Mouse (Mus musculus) CD4-positive helper T cell, adult 2 months (primary cell): ENCODE measurements at regions not wholly inside any gene's neighbourhood (a gene's known extent, or its start where the extent isn't known, plus 50 kb on each side); places are given as distances from the start of the nearest gene placed in this dataset.

Experiments used
- DNase-seq: peaks from one replicate; pipeline ENCODE4 v3.0.0-alpha.2; 2012; ENCODE audit warnings: low read depth, missing footprints, low spot score

DNA sequence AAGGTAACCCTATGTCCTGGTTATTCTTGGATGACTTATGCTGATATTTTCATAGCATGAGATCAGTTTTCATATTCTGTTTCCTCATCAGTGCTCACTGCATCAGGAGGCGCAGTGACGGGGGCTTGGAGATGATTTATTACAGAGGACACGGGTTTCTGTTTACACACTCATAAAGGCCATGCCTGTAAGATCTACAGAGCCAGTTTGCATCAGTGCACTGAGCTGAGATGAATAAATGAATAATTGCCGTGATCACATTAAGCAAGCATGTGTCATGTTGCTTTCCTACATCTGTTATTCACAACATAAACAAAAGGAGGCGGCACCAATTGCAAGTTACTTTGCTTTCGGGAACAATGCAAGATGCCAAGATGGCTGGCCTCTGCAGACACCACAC, 271.6 kb downstream of the Rnf144a start:
- no peak for DNase-seq

GRCm38 (mm10) chr12:26130811-26131210, 284.2 kb downstream of the Rnf144a start:
- no peak for DNase-seq

- DNase-seq, result no peak
Measured at GRCm38 (mm10) chr12:26130011-26130410, 285.0 kb downstream of the Rnf144a start.

DNA sequence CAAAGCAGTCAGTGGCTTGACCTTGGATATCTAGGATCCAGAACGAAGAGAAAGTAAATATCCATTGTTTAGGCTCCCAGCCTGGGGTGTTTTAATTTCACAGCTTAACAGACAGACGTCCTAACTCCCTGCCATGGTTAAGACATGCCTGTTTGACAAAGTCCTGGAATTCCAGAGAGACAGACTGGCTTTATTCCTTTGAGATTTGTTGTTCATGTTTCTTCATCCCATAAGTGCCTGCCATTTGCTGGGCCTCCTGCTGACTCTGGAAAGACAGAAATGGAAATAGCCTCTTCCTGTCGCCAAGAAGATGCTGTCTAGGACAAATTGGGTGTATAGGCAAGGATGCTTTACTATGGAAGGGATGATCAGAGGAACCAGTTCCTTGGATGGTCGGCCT, 285.5 kb downstream of the Rnf144a start:
- no peak for DNase-seq

- DNase-seq, result no peak
Measured at GRCm38 (mm10) chr12:26128851-26129250, 286.2 kb downstream of the Rnf144a start.

GRCm38 (mm10) chr12:26126260-26126659, 288.8 kb downstream of the Rnf144a start:
- no peak for DNase-seq

DNA sequence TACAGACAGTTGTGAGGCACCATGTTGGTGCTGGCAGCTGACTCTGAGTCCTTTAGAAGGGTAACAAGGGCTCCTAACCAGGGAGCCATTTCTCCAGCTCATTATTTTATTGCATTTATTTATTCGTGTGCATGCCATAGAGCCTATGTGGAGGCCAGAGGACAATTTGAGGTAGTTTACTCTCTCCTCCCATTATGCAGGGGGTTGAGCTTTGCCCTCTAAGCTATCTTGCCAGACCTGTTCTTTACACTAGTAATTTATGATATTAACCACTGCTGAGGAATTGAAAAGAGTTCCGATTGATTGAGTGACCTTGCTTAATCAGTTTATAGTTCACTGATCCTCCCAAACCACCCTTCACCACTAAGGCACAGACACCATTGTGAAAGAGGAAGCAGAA, 290.8 kb downstream of the Rnf144a start:
- DNase-seq, result no peak

DNA sequence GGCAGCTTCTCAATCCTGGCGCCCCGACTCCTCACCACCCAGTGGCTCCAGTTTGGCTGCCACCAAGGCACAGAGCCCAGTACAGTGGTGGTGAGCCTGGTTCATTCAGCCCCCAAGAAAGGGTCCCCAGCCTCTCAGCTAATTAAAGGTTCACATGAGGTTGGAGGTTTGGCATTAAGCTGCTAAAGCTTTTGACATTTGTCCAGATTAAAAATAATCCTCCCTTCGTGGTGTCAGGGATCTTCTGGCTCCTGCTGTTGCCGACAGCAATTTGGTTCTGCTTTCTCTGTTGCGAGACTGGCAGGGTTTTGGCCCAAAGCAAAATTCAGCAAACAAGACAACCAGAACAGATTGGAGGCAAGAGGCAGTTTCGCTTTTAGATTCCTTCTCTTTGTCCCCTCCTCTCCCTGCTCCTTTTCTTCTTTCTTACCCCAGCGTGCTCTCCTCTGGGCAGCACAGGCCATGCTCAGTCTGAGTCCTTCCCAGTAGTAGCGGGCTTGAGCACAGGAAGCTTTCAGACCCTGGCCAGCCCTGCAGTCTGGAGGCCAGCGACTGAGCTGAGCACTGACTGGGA, 299.6 kb downstream of the Rnf144a start:
- DNase-seq, result no peak

- no peak for DNase-seq
Measured at GRCm38 (mm10) chr12:26112166-26113019, 302.7 kb downstream of the Rnf144a start.

- DNase-seq, result no peak
Measured at GRCm38 (mm10) chr12:26109866-26110265, 305.2 kb downstream of the Rnf144a start.

- DNase-seq, result no peak
Measured at GRCm38 (mm10) chr12:26104372-26104771, 310.7 kb downstream of the Rnf144a start.

- DNase-seq, result no peak
Measured at GRCm38 (mm10) chr12:26102384-26102783, 312.7 kb downstream of the Rnf144a start.

DNA sequence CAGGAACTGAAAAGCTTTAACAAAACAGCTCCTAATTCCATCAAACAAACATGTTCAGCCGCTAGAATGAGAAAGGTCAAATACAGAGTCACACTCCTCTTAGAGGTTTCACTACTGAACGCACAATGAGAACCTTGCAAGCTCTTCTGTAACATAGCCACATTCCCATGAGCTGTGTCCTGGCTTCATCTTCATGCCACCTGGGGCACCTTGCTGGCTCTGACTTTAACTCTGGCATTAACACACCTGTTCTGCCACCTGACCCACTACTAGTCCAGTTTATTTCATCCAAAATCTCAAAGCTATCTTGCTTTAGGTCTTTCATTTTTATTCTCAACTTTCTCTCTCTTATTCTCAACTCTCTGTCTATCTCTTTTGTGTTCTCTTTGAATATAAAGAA, 314.9 kb downstream of the Rnf144a start:
- no peak for DNase-seq

DNA sequence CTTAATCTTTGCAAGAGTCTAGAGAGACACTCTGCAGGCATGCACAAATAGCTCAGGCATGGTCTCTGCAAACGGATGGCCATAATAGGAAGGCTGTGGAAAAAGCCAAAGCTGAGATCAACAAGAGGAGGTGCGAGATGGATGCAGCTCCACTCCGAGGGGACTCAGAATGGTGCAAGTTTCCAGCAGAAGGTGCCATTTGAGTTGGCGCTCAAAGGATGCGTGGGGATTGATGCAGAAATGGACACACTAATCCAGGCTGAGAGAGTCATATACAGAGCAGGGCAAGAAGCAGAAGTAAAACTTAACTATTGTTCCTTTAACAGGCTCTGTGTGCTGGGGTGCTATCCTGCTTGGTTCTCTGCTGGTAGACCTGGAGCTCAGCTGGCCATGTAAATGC, 315.9 kb downstream of the Rnf144a start:
- DNase-seq, result no peak

DNA sequence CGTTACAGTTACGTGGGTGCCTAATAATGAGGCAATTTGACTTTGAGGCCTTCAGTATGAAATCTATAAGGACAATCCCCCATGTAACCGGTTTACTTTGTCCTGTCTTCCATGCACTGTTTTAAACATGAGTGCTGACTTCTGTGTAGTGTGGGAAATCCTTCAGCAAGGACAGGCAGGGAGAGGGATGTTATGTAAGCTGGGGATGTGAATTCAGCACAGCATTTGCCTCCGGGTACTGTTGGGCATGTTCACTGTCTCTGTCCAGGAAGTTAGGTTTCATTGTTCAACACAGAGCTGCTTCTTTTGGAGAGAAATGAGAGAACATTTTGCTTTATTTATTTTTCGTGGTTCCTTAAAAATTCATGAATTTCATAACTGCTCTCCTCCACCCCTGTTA, 322.7 kb downstream of the Rnf144a start:
- DNase-seq, result no peak

DNA sequence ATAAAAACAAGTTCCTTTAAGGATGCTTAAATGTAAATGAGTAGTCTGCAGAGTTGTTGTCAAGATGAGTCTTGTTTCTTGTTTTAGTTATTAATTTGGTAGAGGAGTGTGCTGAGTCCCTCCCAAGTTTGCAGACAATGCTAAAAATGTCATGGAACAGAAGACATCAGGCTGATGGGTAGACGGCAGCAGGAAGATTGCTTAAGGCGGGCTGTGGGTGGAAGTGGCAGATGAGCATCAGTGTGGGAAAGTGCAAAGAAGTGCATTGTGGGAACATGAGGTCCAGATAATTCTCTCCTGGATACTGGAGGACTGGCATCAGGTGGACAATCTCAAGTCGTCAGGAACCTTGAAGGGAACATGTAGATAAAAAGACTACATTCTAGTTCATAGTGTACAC, 323.2 kb downstream of the Rnf144a start:
- DNase-seq, result no peak

DNA sequence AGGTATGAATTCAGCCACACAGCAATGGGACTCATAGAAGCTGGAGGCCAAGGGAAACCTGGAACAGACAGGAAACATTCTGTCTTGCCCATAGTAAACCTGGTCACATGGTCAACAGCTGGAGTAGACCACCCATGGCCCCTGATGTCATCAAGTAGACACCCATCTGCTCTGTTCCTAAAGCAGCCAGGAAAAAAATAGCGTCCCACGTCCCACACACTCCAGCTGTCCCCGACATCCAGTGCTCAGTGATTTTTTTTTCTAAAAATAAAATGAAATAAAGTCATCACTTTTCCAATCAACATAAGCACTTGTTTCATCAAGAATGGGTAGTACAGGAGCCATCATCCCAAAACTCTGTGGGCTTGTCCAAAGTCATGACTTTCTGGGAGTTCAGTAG, 326.7 kb downstream of the Rnf144a start:
- no peak for DNase-seq

- no peak for DNase-seq
Measured at GRCm38 (mm10) chr12:26086923-26087322, 328.1 kb downstream of the Rnf144a start.

DNA sequence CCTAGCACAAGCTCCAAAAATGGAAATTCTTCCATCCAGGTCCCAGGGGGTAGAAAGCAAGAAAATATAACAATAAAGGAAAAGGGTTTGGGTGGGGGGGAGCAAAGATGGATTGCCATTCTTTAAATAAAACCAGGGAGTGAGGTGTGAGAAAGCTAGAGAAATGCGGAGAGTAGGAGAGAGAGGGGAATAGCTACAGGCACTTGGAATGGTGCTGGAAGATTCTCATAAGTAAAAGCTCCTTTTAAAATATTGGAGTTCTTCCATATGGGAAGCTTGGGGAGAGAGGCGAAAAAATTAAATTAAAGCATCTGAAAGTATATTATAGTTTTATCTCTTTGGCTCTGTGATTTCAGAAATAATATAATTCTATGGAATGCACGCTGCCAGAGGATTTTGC, 328.6 kb downstream of the Rnf144a start:
- DNase-seq, result no peak

DNA sequence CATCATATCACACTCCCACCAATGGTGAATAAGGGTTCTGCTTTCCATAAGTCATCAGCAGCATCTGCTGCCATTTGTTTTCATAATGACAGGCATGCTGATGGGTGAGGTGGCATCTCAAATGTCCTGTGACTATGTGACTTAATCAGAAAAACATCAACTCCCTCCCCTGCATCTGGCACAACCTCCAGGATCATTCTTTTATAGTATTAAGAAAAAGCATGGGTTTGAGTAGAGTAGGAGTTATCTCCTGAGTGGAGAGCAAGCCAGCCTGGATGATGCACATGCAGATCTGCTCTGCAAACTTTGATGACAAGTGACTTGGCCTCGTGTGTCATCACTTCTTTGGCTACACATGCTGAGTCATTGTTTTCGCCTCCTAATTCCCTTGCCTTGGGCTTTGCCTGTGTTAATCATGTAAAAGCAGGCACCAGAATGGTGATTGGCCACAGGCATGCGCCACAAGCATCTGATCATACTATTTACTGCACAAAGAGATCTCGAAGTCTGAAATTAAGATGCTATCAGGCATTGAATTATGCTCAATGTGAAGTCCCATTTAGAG, 335.9 kb downstream of the Rnf144a start:
- no peak for DNase-seq

DNA sequence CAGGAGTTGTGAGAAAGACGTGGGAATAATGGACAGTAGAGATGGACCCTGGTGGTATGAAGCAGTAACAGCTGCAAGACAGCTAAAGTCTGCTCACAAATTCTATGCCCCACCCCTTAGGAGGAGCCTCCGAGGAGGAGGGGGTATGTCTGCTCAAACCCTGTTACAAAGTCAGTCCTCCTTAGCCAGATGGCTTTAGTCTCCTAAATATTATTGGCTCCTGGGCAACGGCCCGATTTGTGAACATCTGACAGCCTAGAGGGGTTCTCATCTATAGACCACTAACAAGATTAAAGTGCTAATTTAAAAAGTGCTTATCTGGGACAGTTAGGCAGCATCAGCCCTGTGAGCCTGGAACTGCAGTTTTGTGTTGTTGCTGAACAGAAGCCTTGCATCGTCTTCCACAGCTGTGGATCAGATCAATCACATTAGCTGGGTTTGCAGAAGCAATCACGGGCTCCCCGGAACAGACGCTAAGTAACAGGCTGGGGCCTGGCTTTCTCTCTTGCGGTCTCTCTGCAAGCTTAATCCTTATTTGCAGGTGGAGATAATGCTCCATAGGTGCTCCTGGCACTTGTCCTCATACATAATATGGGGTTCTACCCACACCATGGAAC, 339.3 kb downstream of the Rnf144a start:
- no peak for DNase-seq

GRCm38 (mm10) chr12:26072180-26072579, 342.9 kb downstream of the Rnf144a start:
- no peak for DNase-seq

DNA sequence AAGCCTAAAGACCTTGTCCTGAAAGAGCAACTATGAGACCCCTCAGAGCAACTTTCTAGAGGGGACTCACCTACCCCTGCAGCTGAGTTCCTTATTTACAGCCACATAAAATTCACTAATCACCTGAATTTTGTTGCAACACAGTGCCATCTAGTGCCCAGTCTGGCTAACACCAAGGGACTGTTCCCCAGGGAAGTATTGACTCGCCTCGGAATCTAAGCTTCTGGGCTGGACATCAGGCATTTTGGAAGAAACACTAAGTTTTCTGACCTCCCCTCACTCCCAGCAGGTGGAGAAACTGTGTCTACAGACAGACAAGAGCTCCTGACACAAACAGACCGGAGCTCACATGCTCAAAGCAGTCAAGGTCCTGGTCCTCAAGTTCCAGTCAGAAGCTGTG, 343.4 kb downstream of the Rnf144a start:
- peak; percentile 74 for DNase-seq
